Mouse (Mus musculus) Patski (cell line): ENCODE data around the gene Smg6. TPM values are rescaled to one million over a fixed set of nuclear protein-coding genes. Genes with fewer than 3 reads are reported as not detected.

ENCODE experiments used
- ATAC-seq: fragments of 100-300 bp; one replicate; pipeline ENCODE4 v1.8.0; 2021
- CTCF ChIA-PET: fragments of 350-600 bp; sonication (Branson Sonifier 250); formaldehyde crosslinking; loops from one replicate; lab custom pipeline; 2022; ENCODE audit warnings: inconsistent platforms; lab: Charles Lee
- POLR2A ChIA-PET: fragments of 350-600 bp; sonication (Branson Sonifier 250); formaldehyde crosslinking; loops from one replicate; lab custom pipeline; 2022; ENCODE audit warnings: antibody characterized with exemption, inconsistent platforms; lab: Charles Lee
- DNase-seq: peaks from one replicate; pipeline ENCODE4 v3.0.0-alpha.2; 2011; ENCODE audit warnings: low read depth, low spot score
- H3K27me3 ChIP-seq: fragments of 371-371 bp; one replicate; pipeline ENCODE4 v1.5.1; 2021
- CTCF ChIP-seq: fragments of 100-300 bp; IDR thresholded peaks from one replicate; pipeline ENCODE4 v1.5.1; 2021
- in situ Hi-C: fragments of 300-500 bp; cut with MboI; formaldehyde crosslinking; loops from 3 replicates; pipeline ENCODE4 v1.11.1; 2018; ENCODE audit warnings: low pct_unique_long_range_greater_than_20kb, mixed read lengths
- polyA plus RNA-seq: library from polyadenylated mRNA; unstranded; gene quantifications from one replicate; pipeline ENCODE4 v1.2.3, GENCODE M21; 2021

Smg6 gene
- polyA plus RNA-seq, 1 experiment from 2014 or later = 20.5 TPM

DNA sequence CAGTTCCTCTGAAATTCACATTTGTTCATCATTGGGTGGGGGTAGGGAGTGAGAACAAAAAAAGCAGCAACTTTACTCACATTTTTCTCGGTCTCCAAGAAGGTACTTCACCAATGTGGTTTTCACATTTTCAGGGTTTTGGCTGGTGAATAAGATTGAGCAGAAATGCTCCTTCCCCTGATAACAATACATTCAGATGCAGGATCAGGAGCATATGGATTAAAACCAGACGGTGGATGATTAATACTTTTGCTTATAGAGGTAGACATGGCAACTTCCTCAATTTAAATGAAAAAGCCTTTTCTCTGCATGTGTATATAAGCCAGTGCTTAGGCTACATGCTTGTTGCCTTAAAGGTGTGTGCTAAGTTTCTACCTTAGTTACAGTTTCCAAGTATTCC lies 148.9 kb downstream of the Smg6 start:
- ChIA-PET CTCF (no interaction called here), POLR2A (no interaction called here)
- in situ Hi-C loops = no loop called here
- ATAC-seq = no peak
- TF ChIP-seq CTCF = no peak
- no peaks in the 10 kb centered on the region for H3K27me3 ChIP-seq
- DNase-seq = no peak

DNA sequence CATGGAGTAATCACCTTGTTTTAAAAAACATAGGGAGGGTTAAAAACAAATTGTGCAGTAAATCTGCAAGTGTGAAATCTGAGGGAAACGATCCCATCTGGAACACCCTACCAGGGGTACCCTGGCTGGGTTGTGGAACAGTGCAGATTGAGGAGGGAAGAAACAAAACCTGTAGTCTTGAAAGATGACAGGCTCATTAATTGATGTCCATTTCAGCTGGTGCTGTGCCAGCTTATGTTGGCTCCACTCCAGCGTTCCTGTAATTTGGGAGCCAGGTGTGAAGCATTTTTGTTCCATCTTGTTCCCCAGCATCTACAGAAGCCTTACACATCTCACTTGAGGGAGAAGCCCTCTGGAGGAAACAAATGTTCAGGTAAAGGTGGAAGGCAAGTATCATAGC lies 153.0 kb downstream of the Smg6 start:
- no peak for ATAC-seq
- in situ Hi-C loops = no loop called here
- H3K27me3 ChIP-seq = no peaks in the 10 kb centered on the region
- ChIA-PET POLR2A (no interaction called here), CTCF (interaction anchor here (1.2 to 1.5 kb wide), 3 partner anchors 18 to 44 kb away, joined by 3 read pairs; no protein-coding TSS in a partner anchor)
- TF ChIP-seq CTCF = no peak
- no peak for DNase-seq

DNA sequence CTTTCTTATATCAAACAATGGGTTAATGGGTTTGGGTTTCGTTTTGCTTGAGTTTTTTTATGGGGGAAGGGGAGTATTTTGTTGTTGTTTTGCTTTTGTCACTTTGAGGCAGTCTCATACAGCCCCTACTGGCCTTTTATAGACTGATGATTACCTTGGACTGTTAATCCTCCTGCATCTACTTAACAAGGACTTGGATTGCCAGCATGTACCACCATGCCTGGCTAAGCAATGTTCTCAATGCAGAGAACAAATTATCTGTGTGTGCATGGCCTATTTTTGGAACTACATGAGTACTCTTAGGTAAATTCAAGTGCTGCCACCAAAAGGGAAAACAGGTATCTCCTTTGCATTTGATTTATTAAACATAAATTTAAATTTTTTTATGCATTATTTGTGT lies 157.4 kb downstream of the Smg6 start:
- POLR2A ChIA-PET = no interaction called here
- no peak for DNase-seq
- in situ Hi-C loops = no loop called here
- H3K27me3 ChIP-seq = no peaks in the 10 kb centered on the region
- no peak for TF ChIP-seq CTCF
- CTCF ChIA-PET = interaction anchor here (2.3 kb wide), 1 partner anchor 10 kb away, joined by 6 read pairs; no protein-coding TSS in a partner anchor
- no peak for ATAC-seq

DNA sequence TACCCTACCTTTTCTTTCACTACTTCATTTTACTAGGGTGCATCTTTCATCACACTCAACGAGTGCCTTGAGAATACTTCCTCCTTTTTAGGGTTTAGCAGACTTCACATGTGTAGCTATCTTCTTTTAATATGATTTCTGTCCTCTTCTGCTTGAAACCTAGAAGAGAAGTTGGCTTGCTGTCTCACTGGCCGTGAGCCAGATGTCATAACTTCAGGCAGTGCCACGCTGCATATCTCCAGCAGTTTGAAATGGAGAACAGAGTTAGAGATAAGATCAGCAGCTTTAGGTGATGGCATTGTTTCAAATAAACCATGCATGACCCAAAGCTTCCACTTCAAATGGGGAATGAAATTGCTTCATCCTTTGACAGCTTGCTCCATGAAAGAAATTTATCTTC lies 166.5 kb downstream of the Smg6 start:
- ChIA-PET CTCF (interaction anchor here (0.7 to 1.7 kb wide), 4 partner anchors 11 to 52 kb away, joined by 3 to 4 read pairs (median 4); no protein-coding TSS in a partner anchor), POLR2A (no interaction called here)
- peak; percentile 57 for ATAC-seq
- DNase-seq = peak; percentile 71
- TF ChIP-seq CTCF = no peak
- in situ Hi-C loops = no loop called here
- no peaks in the 10 kb centered on the region for H3K27me3 ChIP-seq

DNA sequence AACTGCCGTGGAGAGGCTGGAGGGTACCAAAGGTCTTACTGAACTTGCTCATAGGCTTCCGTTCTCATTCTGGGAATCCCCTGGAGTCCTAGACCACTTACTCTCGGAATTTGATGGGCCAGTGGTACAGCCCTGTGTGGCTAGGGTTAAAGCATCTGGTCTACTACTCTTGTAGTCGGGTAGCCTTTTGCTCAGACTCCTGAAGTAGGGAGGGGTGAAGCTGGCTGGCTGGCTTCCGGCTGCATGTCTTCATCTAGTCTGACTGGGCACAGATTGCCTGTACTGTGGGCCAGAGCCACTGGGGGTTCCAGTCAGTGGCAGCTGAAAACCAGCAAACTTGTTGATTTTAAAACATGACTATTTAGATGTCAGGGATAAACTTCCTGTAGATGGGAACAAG lies 167.0 kb downstream of the Smg6 start:
- POLR2A ChIA-PET = no interaction called here
- no peak for TF ChIP-seq CTCF
- peak; percentile 54 for DNase-seq
- ATAC-seq = peak; percentile 71
- H3K27me3 ChIP-seq = no peaks in the 10 kb centered on the region
- in situ Hi-C loops = no loop called here
- CTCF ChIA-PET = interaction anchor here (0.7 to 1.7 kb wide), 6 partner anchors 10 to 68 kb away, joined by 3 to 4 read pairs (median 3); no protein-coding TSS in a partner anchor

DNA sequence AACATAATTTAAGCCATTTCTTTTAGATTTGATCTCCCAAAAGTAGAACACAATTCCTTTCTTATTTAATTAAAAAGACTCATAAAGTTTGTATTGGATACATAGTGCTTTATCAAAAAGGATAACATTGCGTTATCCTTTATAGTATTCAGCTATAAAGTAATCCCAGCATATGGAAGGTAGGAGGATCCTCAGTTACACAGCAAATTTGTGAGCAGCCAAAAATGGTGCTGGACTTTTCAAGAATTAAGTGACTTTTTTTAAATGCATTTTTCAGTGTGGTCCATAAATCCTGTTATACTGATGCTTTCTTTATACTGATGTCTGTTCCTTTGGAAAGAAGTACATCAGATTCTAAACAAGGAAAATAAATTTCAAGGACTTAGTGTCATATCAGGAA lies 169.1 kb downstream of the Smg6 start:
- no peak for TF ChIP-seq CTCF
- ChIA-PET POLR2A (no interaction called here), CTCF (interaction anchor here (1.1 kb wide), 1 partner anchor 8 kb away, joined by 3 read pairs; no protein-coding TSS in a partner anchor)
- DNase-seq = no peak
- in situ Hi-C loops = no loop called here
- no peaks in the 10 kb centered on the region for H3K27me3 ChIP-seq
- no peak for ATAC-seq

DNA sequence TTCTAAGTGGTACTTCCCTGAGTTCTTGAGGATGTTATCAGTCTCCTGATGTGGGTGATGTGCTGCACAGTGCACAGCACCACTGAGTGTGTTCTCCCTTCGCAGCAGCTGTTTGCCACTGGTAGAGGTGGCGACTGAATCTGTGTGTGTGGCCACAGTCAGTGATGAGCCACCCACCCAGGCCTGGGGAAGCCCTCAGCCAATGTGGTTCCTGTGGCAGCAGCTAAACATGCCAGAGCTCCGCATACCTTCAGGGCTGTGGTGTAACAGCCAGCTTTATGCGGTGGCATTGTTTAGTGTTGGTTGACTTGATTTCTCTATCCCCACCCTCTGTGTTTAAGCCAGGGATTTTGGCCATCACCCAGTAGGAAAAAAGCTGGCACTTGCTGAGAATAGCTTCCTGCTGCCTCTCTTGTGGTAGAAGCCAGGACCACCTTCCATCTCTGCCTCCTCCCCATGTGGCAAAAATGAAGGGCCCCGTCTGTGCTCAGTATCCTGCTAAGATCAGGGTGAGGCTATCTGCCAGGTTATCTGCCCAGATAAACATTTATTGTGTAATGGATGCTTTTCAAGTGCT lies 177.2 kb downstream of the Smg6 start:
- DNase-seq (no peak), ATAC-seq (peak; percentile 65)
- POLR2A ChIA-PET = no interaction called here
- H3K27me3 ChIP-seq = no peaks in the 10 kb centered on the region
- in situ Hi-C loops = no loop called here
- TF ChIP-seq CTCF = no peak
- CTCF ChIA-PET = interaction anchor here (1.4 to 1.9 kb wide), 3 partner anchors 9 to 24 kb away, joined by 3 to 4 read pairs (median 3); no protein-coding TSS in a partner anchor

DNA sequence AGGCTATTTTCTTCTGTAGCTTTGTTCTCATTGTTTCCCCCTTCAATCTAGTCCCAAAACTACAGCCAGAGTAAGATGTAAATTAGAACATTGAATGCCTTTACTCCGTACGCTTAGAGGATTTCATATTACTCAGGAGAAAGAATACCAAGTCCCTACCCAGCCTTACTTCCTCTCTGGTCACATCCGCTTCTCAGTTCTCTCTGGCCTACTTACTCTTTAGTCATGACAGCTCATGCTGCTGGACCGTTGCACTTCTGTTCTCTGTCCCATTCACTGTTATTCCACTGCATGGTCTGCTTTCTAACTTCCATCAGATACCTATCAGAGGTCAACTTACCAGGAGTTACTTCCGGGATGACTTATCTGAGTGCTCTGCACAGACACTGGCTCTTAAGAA lies 181.0 kb downstream of the Smg6 start:
- no peak for DNase-seq
- ChIA-PET POLR2A (no interaction called here), CTCF (no interaction called here)
- in situ Hi-C loops = no loop called here
- no peaks in the 10 kb centered on the region for H3K27me3 ChIP-seq
- no peak for TF ChIP-seq CTCF
- ATAC-seq = no peak

DNA sequence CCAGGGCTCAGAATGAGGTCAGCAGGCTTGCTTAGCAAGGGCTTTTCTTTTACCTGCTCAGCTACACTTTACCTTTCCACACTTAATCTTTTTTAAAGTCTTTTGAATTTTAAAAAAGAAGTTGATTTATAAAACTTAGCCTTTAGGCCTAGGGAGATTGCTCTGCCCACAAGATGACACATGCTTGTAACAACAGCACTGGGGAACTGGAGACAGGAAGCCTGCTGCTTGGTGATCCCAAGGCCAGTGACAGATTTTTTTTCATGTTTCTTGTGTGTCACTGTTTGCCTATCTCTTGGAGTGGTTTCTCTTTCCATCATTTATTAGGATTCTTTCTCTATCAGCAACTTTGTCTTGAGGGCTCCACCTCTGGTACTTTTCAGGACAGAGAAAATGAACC lies 183.3 kb downstream of the Smg6 start:
- no peak for TF ChIP-seq CTCF
- CTCF ChIA-PET = no interaction called here
- DNase-seq (no peak), ATAC-seq (no peak)
- in situ Hi-C loops = no loop called here
- no peaks in the 10 kb centered on the region for H3K27me3 ChIP-seq
- POLR2A ChIA-PET = no interaction called here

DNA sequence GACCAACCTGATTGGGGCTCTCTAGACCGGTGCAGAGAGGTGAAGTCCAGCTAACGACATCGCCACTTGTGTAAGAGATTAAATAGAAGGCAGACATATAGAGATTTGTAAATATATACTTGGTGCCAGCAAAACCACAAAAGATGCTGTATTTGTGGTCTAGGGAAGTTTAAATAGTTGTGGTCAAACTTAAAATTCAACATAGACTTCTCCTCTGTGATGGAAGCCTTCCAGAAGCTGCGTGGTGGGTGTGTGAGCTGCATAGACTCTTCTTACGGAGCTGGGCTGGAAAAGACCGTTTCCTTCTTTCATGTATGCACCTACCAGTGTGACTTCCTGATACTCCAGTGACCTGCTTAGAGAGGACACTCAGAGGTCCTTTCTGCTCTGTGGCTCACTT lies 190.8 kb downstream of the Smg6 start:
- CTCF ChIA-PET = no interaction called here
- ATAC-seq (no peak), DNase-seq (no peak)
- POLR2A ChIA-PET = no interaction called here
- in situ Hi-C loops = no loop called here
- TF ChIP-seq CTCF = no peak
- H3K27me3 ChIP-seq = no peaks in the 10 kb centered on the region

DNA sequence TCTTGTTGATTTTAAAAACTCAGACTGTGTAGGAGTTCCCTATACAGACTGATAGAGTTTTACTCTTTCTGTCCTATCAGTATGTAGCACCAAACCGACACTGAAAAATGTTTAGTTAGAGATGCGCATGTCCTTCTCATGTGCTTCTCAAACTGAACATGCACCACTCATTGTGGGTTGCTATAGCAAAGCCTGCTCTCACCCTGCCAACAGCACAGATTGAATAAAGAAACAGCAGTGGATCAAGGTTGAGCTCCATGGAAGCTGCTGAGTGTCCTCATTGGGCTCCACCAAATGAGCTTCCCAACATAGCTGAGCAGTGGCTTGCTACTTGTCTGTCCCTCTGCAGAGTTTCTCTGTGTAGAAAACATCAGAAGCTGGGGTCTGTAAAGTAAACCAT lies 192.5 kb downstream of the Smg6 start:
- H3K27me3 ChIP-seq = no peaks in the 10 kb centered on the region
- DNase-seq = no peak
- in situ Hi-C loops = no loop called here
- TF ChIP-seq CTCF = no peak
- no peak for ATAC-seq
- POLR2A ChIA-PET = no interaction called here
- CTCF ChIA-PET = interaction anchor here (1.4 kb wide), 1 partner anchor 14 kb away, joined by 3 read pairs; no protein-coding TSS in a partner anchor
